Mouse (Mus musculus) thymus, postnatal 36 days (tissue): ENCODE measurements around the gene Trabd2b.

Experiments used
- DNase-seq, 2 experiments: peaks; one replicate each; pipeline ENCODE4 v3.0.0; 2022; ENCODE audit warnings: mixed read lengths in 2 of 2

Gene Trabd2b

DNA sequence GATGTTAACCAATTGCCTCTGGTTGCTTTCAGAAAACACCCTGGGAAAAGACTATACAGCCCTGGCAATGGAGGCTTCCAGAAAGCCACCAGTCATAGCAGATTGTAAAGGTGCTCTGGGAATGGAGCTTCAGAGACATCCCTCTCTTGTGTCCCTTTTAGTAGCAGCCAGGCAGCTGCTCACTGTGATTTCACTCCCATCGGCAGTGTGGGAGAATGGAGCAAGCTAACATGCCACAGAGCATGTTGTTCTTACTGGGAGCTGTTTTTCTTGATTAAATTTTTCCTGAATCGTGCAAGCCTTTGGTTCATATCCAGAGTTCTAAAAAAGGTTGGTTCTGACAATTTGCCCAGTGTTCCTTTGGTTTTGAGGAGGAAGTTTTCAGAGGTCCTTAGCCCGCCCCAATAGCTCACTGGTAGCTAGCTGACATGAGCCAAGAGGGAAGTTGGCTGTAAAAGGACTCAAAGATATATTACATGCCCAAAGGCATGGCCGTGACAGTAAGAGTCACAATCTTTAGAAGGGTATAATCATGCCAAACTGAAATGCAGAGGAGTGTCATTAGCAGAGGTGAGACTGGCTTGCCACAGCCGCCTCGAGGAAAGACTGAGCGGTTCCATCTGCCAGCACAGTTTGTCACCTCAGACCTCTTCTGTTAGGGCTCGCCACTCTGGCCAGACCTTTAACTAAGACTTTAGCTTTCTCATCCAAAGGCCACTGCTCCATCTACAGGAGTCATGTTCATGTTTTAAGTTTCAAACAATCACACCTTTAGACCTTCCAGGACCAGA is 141.3 kb downstream of the Trabd2b start:
- DNase-seq, result no peak

DNA sequence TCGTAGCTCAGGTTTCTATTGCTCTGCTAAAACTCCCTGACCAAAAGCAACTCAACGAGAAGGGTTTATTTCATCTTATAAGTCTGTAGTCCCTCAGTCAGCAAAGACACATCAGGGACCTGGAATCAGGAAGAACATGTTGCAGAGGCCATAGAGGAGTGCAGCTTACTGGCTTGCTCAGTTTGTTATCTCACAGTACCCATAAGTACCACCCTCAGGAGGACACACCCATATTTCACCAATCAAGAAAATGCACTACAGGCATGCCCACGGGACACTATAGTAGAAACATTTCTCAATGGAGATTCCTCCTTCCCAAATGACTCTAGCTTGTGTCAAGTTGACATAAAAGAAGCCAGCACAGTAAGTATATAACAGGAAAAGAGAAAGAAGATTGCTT is 143.0 kb downstream of the Trabd2b start:
- no peak for DNase-seq

- DNase-seq, result no peak
These were observed 144.1 kb downstream of the Trabd2b start for GRCm38 (mm10) chr4:114550471-114551156.

GRCm38 (mm10) chr4:114556880-114557279 is 150.4 kb downstream of the Trabd2b start:
- no peak for DNase-seq

- no peak for DNase-seq
These were observed 151.2 kb downstream of the Trabd2b start for GRCm38 (mm10) chr4:114557731-114558130.

DNA sequence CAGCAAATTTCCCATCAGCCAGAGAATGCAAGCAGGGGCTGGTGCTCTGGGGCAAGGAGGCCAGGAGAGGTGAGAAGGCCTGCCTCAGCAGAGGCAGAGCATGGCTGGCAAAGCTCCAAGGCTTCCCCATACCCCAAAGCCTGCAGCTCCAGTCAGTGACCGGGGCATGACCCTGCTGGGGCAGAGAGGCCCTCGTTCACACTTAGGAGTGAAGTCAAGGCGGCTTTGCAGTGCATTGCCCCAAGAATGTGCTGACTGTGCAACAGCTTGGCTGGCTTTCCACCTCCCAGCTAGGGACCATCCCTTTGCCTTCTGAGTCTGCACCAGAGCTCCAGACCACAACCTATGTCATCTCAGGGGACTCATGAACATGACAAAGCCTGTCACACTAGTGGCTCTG is 152.0 kb downstream of the Trabd2b start:
- no peak for DNase-seq

GRCm38 (mm10) chr4:114560638-114561216 is 154.2 kb downstream of the Trabd2b start:
- no peak for DNase-seq

- DNase-seq, result no peak
These were observed 157.7 kb downstream of the Trabd2b start for GRCm38 (mm10) chr4:114564131-114564695.

GRCm38 (mm10) chr4:114567594-114567993 is 161.1 kb downstream of the Trabd2b start:
- DNase-seq, result no peak

- no peak for DNase-seq
These were observed 161.6 kb downstream of the Trabd2b start for GRCm38 (mm10) chr4:114568081-114568605.

GRCm38 (mm10) chr4:114578153-114578950 is 171.8 kb downstream of the Trabd2b start:
- DNase-seq, result peak in 1 of 2 experiments; percentile 25

DNA sequence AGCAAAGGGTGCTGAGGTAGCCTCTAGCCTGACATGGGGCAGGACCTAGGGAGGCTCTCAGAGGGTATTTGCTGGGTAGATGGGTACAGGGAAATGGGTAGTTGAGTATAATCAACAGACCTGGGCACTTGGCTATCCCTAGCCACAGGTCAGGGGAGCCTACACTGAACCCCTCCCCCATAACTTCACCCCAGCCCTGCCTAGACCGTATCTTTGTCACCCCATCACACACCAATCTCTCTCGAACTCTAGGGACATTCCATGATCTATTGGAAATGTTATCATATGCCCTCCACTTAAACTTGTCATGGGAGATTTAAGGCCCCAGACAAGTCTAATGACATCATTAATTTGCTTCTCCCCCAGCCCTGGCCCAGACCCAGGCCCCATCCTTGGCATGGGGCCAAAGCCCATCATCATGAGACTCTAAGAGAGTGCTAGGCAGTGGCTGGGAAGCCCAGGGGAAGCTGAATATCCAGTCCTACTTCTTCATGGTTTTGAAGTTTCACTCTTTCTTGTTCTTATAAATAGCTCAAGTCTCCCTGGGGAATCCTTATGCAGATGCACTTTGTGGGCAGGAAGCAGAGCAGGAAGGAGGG is 177.1 kb downstream of the Trabd2b start:
- no peak for DNase-seq

GRCm38 (mm10) chr4:114584686-114585085 is 178.2 kb downstream of the Trabd2b start:
- DNase-seq, result no peak

GRCm38 (mm10) chr4:114593554-114594215 is 187.2 kb downstream of the Trabd2b start:
- DNase-seq, result no peak

DNA sequence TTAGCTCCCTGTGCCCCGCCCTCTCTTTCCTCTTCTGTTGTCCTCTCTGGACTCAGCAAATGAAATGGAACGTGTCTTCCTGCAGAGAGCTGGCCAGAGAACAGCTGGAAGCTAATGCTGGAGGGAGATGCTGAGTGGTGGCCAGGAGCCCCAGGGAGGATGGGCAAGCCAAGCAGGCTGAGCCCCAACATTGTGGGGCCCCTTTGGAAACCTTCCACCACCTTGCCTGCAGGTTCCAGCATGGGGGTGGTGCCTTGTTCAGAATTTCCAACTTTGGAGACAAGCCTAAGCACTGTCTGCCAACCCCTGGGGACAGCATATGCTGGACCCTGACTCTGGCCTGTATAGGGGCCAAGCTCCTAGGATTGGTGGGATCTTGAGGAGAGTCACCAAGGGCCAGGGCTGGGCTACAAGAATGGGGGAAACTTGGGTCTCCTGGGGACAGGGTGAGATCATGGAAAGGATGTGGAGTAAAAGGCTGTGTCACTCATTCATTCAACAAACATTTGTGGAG is 188.7 kb downstream of the Trabd2b start:
- DNase-seq, result no peak

GRCm38 (mm10) chr4:114599121-114599520 is 192.6 kb downstream of the Trabd2b start:
- DNase-seq, result peak; percentile 61 to 66

- DNase-seq, result peak; percentile 23 to 33
These were observed 194.9 kb downstream of the Trabd2b start for GRCm38 (mm10) chr4:114601201-114602009.

GRCm38 (mm10) chr4:114605670-114606069 is 199.1 kb downstream of the Trabd2b start:
- no peak for DNase-seq

GRCm38 (mm10) chr4:114607873-114608272 is 201.3 kb downstream of the Trabd2b start:
- DNase-seq, result no peak

DNA sequence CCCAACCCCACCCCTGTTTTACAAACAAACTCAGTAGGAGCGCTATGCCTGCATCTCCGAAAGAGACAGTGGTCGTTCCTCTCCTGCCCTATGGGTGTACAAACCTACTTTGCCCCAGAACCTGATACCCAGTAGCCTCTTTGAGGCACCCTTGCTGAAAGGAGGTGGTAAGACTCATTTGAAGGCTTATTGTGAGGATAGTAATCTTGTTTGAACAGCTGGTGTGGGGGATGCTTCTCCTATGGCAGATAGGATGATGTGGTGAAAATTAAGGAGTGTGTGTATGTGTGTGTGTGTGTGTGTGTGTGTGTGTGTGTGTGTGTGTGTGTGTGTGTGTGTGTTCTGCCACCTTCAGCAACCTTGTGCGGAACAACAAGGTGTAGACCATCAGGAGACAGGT is 202.8 kb downstream of the Trabd2b start:
- no peak for DNase-seq
